12 mouse cellular contexts compared by ENCODE assay signal in the genomic region with DNA sequence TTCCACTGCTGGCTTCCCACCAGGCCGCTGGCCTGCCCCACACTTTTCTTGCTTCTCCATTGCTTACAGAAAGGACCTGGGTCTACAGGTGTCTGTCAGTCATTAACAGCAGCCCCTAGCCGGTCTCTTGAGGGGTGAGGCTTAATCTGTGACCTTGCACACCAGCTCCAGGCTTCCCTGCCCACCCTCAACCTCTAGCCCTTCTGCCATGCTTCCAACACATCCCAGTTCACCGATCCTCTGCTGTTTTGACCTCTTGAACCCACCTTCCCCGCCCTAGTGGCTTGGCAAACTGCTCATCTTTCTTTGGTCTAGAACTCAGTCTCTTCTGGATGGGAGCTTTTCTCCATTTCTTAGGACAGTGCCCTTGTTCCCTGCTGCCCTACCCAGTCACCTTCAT. TPM values are rescaled to one million over a fixed set of nuclear protein-coding genes. Genes with fewer than 3 reads are reported as not detected.
DNase-seq lines count a peak whose midpoint lies in the region; ATAC-seq lines count a peak whose summit lies in the region.
"Had no signal": no experiment of that assay in that cellular context is flagged by ENCODE, and none has a peak within 500 bp of the region (broad histone marks: within the 10 kb centered on the region; RNA-seq: fewer than 3 reads in every experiment).

No protein-coding gene starts in this region.

- H3K36me3 ChIP-seq in limb, embryonic 13.5 days, result peaks cover 5% of the 10 kb centered on the region; the same call in 1 of the 2 replicates
- no peaks in the 10 kb centered on the region for H3K36me3 ChIP-seq in forebrain, embryonic 14.5 days (ENCODE audit: control insufficient read depth, insufficient read depth, low read length)
- H3K36me3 ChIP-seq: G1E had no signal

- 44% methylated on average over 4 of the region's 4 CpGs for WGBS in limb, embryonic 13.5 days
- 45% methylated on average over 4 of the region's 4 CpGs for WGBS in forebrain, embryonic 14.5 days

- 0 out of 2 replicates have a peak, but pooled peaks cover 5% of the 10 kb centered on the region for H3K27me3 ChIP-seq in limb, embryonic 13.5 days
- H3K27me3 ChIP-seq in forebrain, embryonic 14.5 days (replicated peaks; ENCODE audit: control insufficient read depth, insufficient read depth, low read length), result peaks cover 14% of the 10 kb centered on the region; the same call in 1 of the 2 replicates

- no peak for ATAC-seq in limb, embryonic 13.5 days (ENCODE audit: low FRiP score, low read depth)
- ATAC-seq in forebrain, embryonic 14.5 days, result no peak
- ATAC-seq: hindbrain, embryonic 16.5 days had no signal

- DNase-seq in ES-CJ7 (ENCODE audit: low read depth, low spot score) (peak; percentile 37), R1 (ENCODE audit: low read depth, low spot score) (peak; percentile 9)
- DNase-seq in kidney, adult 18-20 months, result peak; percentile 71
- no peak for DNase-seq in right cerebral cortex, postnatal 4 days
- no peak for DNase-seq in thymus, postnatal 36 days
- DNase-seq in forebrain, embryonic 14.5 days (ENCODE audit: low spot score), result no peak
- DNase-seq: adrenal gland, postnatal 14 days; cerebellum, adult 2 months; midbrain, embryonic 14.5 days had no signal

- H3K27ac ChIP-seq in limb, embryonic 13.5 days, result no peak overlapping the region
- H3K27ac ChIP-seq in forebrain, embryonic 14.5 days (ENCODE audit: low read depth, low read length), result no peak overlapping the region

- peak overlapping the region; percentile 83 for H3K4me2 ChIP-seq in limb, embryonic 13.5 days (replicated peaks)
- no peak overlapping the region for H3K4me2 ChIP-seq in forebrain, embryonic 14.5 days (ENCODE audit: low read length)

- H3K4me3 ChIP-seq in limb, embryonic 13.5 days, result peak overlapping the region; percentile 71
- H3K4me3 ChIP-seq in forebrain, embryonic 14.5 days (ENCODE audit: low read depth, low read length), result no peak overlapping the region

- H3K9me3 ChIP-seq in limb, embryonic 13.5 days, result no peaks in the 10 kb centered on the region
- H3K9me3 ChIP-seq in forebrain, embryonic 14.5 days (replicated peaks; ENCODE audit: control insufficient read depth, low read length), result no peaks in the 10 kb centered on the region

- H3K9ac ChIP-seq in limb, embryonic 13.5 days, result peak overlapping the region; percentile 83
- H3K9ac ChIP-seq in forebrain, embryonic 14.5 days (ENCODE audit: low read length), result no peak overlapping the region

- H3K4me1 ChIP-seq in limb, embryonic 13.5 days, result peaks cover 63% of the 10 kb centered on the region
- H3K4me1 ChIP-seq in forebrain, embryonic 14.5 days (ENCODE audit: control insufficient read depth, insufficient read depth, low read length), result peaks cover 4% of the 10 kb centered on the region; the same call in 1 of the 2 replicates

RNA-seq across cellular contexts. Expression of gene Eva1a, which starts 2.8 kb away (rescaled TPM):
- 37.2 and 39.1 TPM in 2 replicates for polyA plus RNA-seq in limb, embryonic 13.5 days (2015; fragmentation: Nextera tagmentation; extraction: Ambion mirVana)
- polyA plus RNA-seq in forebrain, embryonic 14.5 days (2014; fragmentation: Nextera tagmentation; extraction: Ambion mirVana), result 1.1 TPM in 2 replicates
- polyA plus RNA-seq: G1E had no signal

Comparison
In these comparisons a context has a peak if more than half of its experiments do, and no peak if none do; other contexts are left out.
1. DNase-seq: peak in ES-CJ7 (single experiment), R1 (single experiment) and kidney, adult 18-20 months (single experiment); none in right cerebral cortex, postnatal 4 days (single experiment), thymus, postnatal 36 days (0 of 2) and forebrain, embryonic 14.5 days (single experiment).
2. RNA of gene Eva1a, which starts 2.8 kb away (polyA plus RNA-seq): 37.2 to 39.1 TPM in limb, embryonic 13.5 days; 1.1 TPM in forebrain, embryonic 14.5 days; every median in the first group is over 10 times any median in the second.